Mouse (Mus musculus): ENCODE results near the gene Fam114a1. TPM values are rescaled to one million over a fixed set of nuclear protein-coding genes. Genes with fewer than 3 reads are reported as not detected.

Gene Fam114a1
- polyA plus RNA-seq, 1 experiment: 177 TPM

GRCm38 (mm10) chr5:65046442-65047284, 76.8 kb downstream of the Fam114a1 start:
- Histone ChIP-seq H3K4me1 (ENCODE audit: control insufficient read depth, insufficient read depth, low read length) (no peaks in the 10 kb centered on the region), H3K27ac (ENCODE audit: insufficient read depth, low read length) (no peak overlapping the region), H3K4me3 (ENCODE audit: insufficient read depth, low read length) (no peak overlapping the region)
- TF ChIP-seq POLR2A (IDR thresholded peaks at IDR 0.05; ENCODE audit: low read depth, low read length): no peak
- TF ChIP-seq CTCF (IDR thresholded peaks at IDR 0.05; ENCODE audit: borderline replicate concordance, insufficient read depth, low read length): no peak

GRCm38 (mm10) chr5:65047285-65047855, 77.5 kb downstream of the Fam114a1 start:
- no peaks in the 10 kb centered on the region for H3K4me1 ChIP-seq (ENCODE audit: control insufficient read depth, insufficient read depth, low read length)
- no peak overlapping the region for H3K4me3 ChIP-seq (ENCODE audit: insufficient read depth, low read length)
- no peak overlapping the region for H3K27ac ChIP-seq (ENCODE audit: insufficient read depth, low read length)
- TF ChIP-seq POLR2A (IDR thresholded peaks at IDR 0.05; ENCODE audit: low read depth, low read length) (no peak), CTCF (IDR thresholded peaks at IDR 0.05; ENCODE audit: borderline replicate concordance, insufficient read depth, low read length) (no peak)

GRCm38 (mm10) chr5:65049880-65050279, 80.0 kb downstream of the Fam114a1 start:
- H3K27ac ChIP-seq (ENCODE audit: insufficient read depth, low read length): no peak overlapping the region
- TF ChIP-seq POLR2A (IDR thresholded peaks at IDR 0.05; ENCODE audit: low read depth, low read length) (no peak), CTCF (IDR thresholded peaks at IDR 0.05; ENCODE audit: borderline replicate concordance, insufficient read depth, low read length) (no peak)
- H3K4me1 ChIP-seq (ENCODE audit: control insufficient read depth, insufficient read depth, low read length): no peaks in the 10 kb centered on the region

GRCm38 (mm10) chr5:65051513-65051912, 81.6 kb downstream of the Fam114a1 start:
- H3K4me3 ChIP-seq (ENCODE audit: insufficient read depth, low read length): no peak overlapping the region
- H3K27ac ChIP-seq (ENCODE audit: insufficient read depth, low read length): no peak overlapping the region
- TF ChIP-seq CTCF (IDR thresholded peaks at IDR 0.05; ENCODE audit: borderline replicate concordance, insufficient read depth, low read length): no peak
- no peak for TF ChIP-seq POLR2A (IDR thresholded peaks at IDR 0.05; ENCODE audit: low read depth, low read length)
- H3K4me1 ChIP-seq (ENCODE audit: control insufficient read depth, insufficient read depth, low read length): no peaks in the 10 kb centered on the region

More at GRCm38 (mm10) chr5:65049880-65050279, 80.0 kb downstream of the Fam114a1 start:
- no peak overlapping the region for H3K4me3 ChIP-seq (ENCODE audit: insufficient read depth, low read length)

- no peak for TF ChIP-seq CTCF (IDR thresholded peaks at IDR 0.05; ENCODE audit: borderline replicate concordance, insufficient read depth, low read length)
- no peak for TF ChIP-seq POLR2A (IDR thresholded peaks at IDR 0.05; ENCODE audit: low read depth, low read length)
Measured at GRCm38 (mm10) chr5:65057596-65057995, 87.7 kb downstream of the Fam114a1 start.

GRCm38 (mm10) chr5:65059806-65060205, 89.9 kb downstream of the Fam114a1 start:
- H3K4me1 ChIP-seq (ENCODE audit: control insufficient read depth, insufficient read depth, low read length): no peaks in the 10 kb centered on the region
- no peak overlapping the region for H3K4me3 ChIP-seq (ENCODE audit: insufficient read depth, low read length)
- no peak overlapping the region for H3K27ac ChIP-seq (ENCODE audit: insufficient read depth, low read length)
- TF ChIP-seq CTCF (IDR thresholded peaks at IDR 0.05; ENCODE audit: borderline replicate concordance, insufficient read depth, low read length) (no peak), POLR2A (IDR thresholded peaks at IDR 0.05; ENCODE audit: low read depth, low read length) (no peak)

More at GRCm38 (mm10) chr5:65057596-65057995, 87.7 kb downstream of the Fam114a1 start:
- no peak overlapping the region for H3K27ac ChIP-seq (ENCODE audit: insufficient read depth, low read length)
- H3K4me3 ChIP-seq (ENCODE audit: insufficient read depth, low read length): no peak overlapping the region
- H3K4me1 ChIP-seq (ENCODE audit: control insufficient read depth, insufficient read depth, low read length): no peaks in the 10 kb centered on the region

- Histone ChIP-seq H3K4me1 (ENCODE audit: control insufficient read depth, insufficient read depth, low read length) (no peaks in the 10 kb centered on the region), H3K4me3 (ENCODE audit: insufficient read depth, low read length) (no peak overlapping the region), H3K27ac (ENCODE audit: insufficient read depth, low read length) (no peak overlapping the region)
- no peak for TF ChIP-seq POLR2A (IDR thresholded peaks at IDR 0.05; ENCODE audit: low read depth, low read length)
Measured at GRCm38 (mm10) chr5:65062236-65062635, 92.4 kb downstream of the Fam114a1 start.

- no peak overlapping the region for H3K27ac ChIP-seq (ENCODE audit: insufficient read depth, low read length)
- no peaks in the 10 kb centered on the region for H3K4me1 ChIP-seq (ENCODE audit: control insufficient read depth, insufficient read depth, low read length)
- no peak overlapping the region for H3K4me3 ChIP-seq (ENCODE audit: insufficient read depth, low read length)
- TF ChIP-seq POLR2A (IDR thresholded peaks at IDR 0.05; ENCODE audit: low read depth, low read length): no peak
- no peak for TF ChIP-seq CTCF (IDR thresholded peaks at IDR 0.05; ENCODE audit: borderline replicate concordance, insufficient read depth, low read length)
Measured at GRCm38 (mm10) chr5:65063266-65063665, 93.4 kb downstream of the Fam114a1 start.

- TF ChIP-seq POLR2A (IDR thresholded peaks at IDR 0.05; ENCODE audit: low read depth, low read length) (no peak), CTCF (IDR thresholded peaks at IDR 0.05; ENCODE audit: borderline replicate concordance, insufficient read depth, low read length) (no peak)
- Histone ChIP-seq H3K4me3 (ENCODE audit: insufficient read depth, low read length) (no peak overlapping the region), H3K4me1 (ENCODE audit: control insufficient read depth, insufficient read depth, low read length) (no peaks in the 10 kb centered on the region), H3K27ac (ENCODE audit: insufficient read depth, low read length) (no peak overlapping the region)
Measured at GRCm38 (mm10) chr5:65068166-65068565, 98.3 kb downstream of the Fam114a1 start.

GRCm38 (mm10) chr5:65069872-65070271, 100.0 kb downstream of the Fam114a1 start:
- no peak overlapping the region for H3K4me3 ChIP-seq (ENCODE audit: insufficient read depth, low read length)
- TF ChIP-seq POLR2A (IDR thresholded peaks at IDR 0.05; ENCODE audit: low read depth, low read length) (no peak), CTCF (IDR thresholded peaks at IDR 0.05; ENCODE audit: borderline replicate concordance, insufficient read depth, low read length) (no peak)
- H3K27ac ChIP-seq (ENCODE audit: insufficient read depth, low read length): no peak overlapping the region
- H3K4me1 ChIP-seq (ENCODE audit: control insufficient read depth, insufficient read depth, low read length): no peaks in the 10 kb centered on the region
